Mouse (Mus musculus) adrenal gland, adult 18-20 months (tissue): ENCODE results near the gene Calcoco1. TPM values are rescaled to one million over a fixed set of nuclear protein-coding genes. Genes with fewer than 3 reads are reported as not detected.

Experiments
- microRNA-seq, 2 experiments: library from miRNA; unstranded; fragments of <30 nt; microRNA quantifications; one replicate each; pipeline ENCODE4 v1.2.0; 2021; ENCODE audit warnings: borderline number of aligned reads in 2 of 2
- total RNA-seq, 2 experiments: library from RNA; stranded (reverse); gene quantifications; 1 replicate in 1 of 2; 2 replicates in 1 of 2; pipeline ENCODE4 v1.2.3; 2021

Calcoco1 gene
- total RNA-seq, 2 experiments from 2014 or later, result 95.4 to 106 TPM

Small RNA genes lying within 50 kb of the gene (microRNA-seq; reads per million reads assigned to microRNA genes)
- gene Mir688, result 0 reads per million in 2 experiments

Other genes starting within 250 kb of the Calcoco1 start
- gene Gm10337, start 218.5 kb downstream of the Calcoco1 start, total RNA-seq, result not detected
- 1 to 10 TPM; 5.8 to 7.6 TPM for gene Map3k12, start 205.1 kb downstream of the Calcoco1 start, total RNA-seq
- 10 to 100 TPM; 35.5 to 36.1 TPM for gene Tarbp2, start 204.0 kb downstream of the Calcoco1 start, total RNA-seq
- 1 to 10 TPM; 1.8 to 1.9 TPM for gene Npff, start 197.2 kb downstream of the Calcoco1 start, total RNA-seq
- gene Gm28047, start 97.1 kb downstream of the Calcoco1 start, total RNA-seq, result 1 to 10 TPM; 1.7 to 3.2 TPM
- 10 to 100 TPM; 58.9 to 62.1 TPM for gene Atf7, start 96.7 kb downstream of the Calcoco1 start, total RNA-seq
- gene Atp5g2, start 49.8 kb downstream of the Calcoco1 start, total RNA-seq, result 10 to 100 TPM; 18.3 to 19.4 TPM
- gene Hoxc13, start 198.9 kb upstream of the Calcoco1 start, total RNA-seq, result not detected
- gene Hoxc12, start 214.6 kb upstream of the Calcoco1 start, total RNA-seq, result not detected
- gene Hoxc11, start 232.2 kb upstream of the Calcoco1 start, total RNA-seq, result not detected
- gene Hoxc10, start 244.6 kb upstream of the Calcoco1 start, total RNA-seq, result under 1 TPM; 0.20 to 0.67 TPM
- gene Hoxc5, start 245.3 kb upstream of the Calcoco1 start, total RNA-seq, result 1 to 10 TPM; 7.0 to 7.5 TPM